Mouse (Mus musculus) C2C12 (cell line): ENCODE data around the gene Mlxipl. TPM values are rescaled to one million over a fixed set of nuclear protein-coding genes. Genes with fewer than 3 reads are reported as not detected.
A peak's percentile ranks its signal among the peaks of the same experiment; 100 is the strongest.

Experiments
- H3K27me3 ChIP-seq: one replicate; pipeline ENCODE4 v1.6.1; 2011; ENCODE audit not compliant: control insufficient read depth, insufficient read depth, insufficient read length
- H3K36me3 ChIP-seq: one replicate; pipeline ENCODE4 v1.6.1; 2011; ENCODE audit not compliant: control insufficient read depth, insufficient read depth
- H3K4me3 ChIP-seq: one replicate; pipeline ENCODE4 v1.5.1; 2011; ENCODE audit warnings: mild to moderate bottlenecking, control low read depth; ENCODE audit not compliant: poor library complexity, insufficient read depth, severe bottlenecking
- H3K79me2 ChIP-seq: one replicate; pipeline ENCODE4 v1.6.1; 2011; ENCODE audit not compliant: control insufficient read depth, insufficient read depth
- H3K79me3 ChIP-seq: one replicate; pipeline ENCODE4 v1.6.1; 2011; ENCODE audit warnings: low read depth, control low read depth
- H3ac ChIP-seq: one replicate; pipeline ENCODE3; 2011; ENCODE audit warnings: low read depth; ENCODE audit not compliant: control insufficient read depth, insufficient read length
- CEBPB ChIP-seq: IDR thresholded peaks from one replicate; pipeline ENCODE4 v1.6.1; 2011; ENCODE audit warnings: low read depth, mild to moderate bottlenecking, control low read depth, moderate library complexity
- CTCF ChIP-seq: IDR thresholded peaks from one replicate; pipeline ENCODE4 v1.5.1; 2011; ENCODE audit not compliant: control insufficient read depth, insufficient read depth, insufficient read length
- FOSL1 ChIP-seq: IDR thresholded peaks from one replicate; pipeline ENCODE4 v1.8.0; 2011; ENCODE audit warnings: mild to moderate bottlenecking, low read length; ENCODE audit not compliant: poor library complexity, insufficient read depth, severe bottlenecking
- MAX ChIP-seq: IDR thresholded peaks from one replicate; pipeline ENCODE4 v1.6.1; 2011; ENCODE audit warnings: mild to moderate bottlenecking, control low read depth
- MYOD1 ChIP-seq: IDR thresholded peaks from one replicate; pipeline ENCODE4 v1.6.1; 2011; ENCODE audit warnings: low read depth; ENCODE audit not compliant: control insufficient read depth, insufficient read length
- MYOG ChIP-seq: IDR thresholded peaks from one replicate; pipeline ENCODE4 v1.6.1; 2011; ENCODE audit not compliant: control insufficient read depth, insufficient read length; ENCODE audit errors: extremely low read depth
- USF1 ChIP-seq: IDR thresholded peaks from one replicate; pipeline ENCODE4 v1.6.1; 2011; ENCODE audit warnings: low read depth, mild to moderate bottlenecking, control low read depth, moderate library complexity
- polyA plus RNA-seq: library from polyadenylated mRNA; unstranded; fragments of >200 nt; fragmentation: generic; extraction: Trizol; gene quantifications from one replicate; pipeline ENCODE4 v1.2.1, GENCODE M21; 2012; ENCODE audit warnings: missing spikeins

Gene Mlxipl
- polyA plus RNA-seq, 1 experiment: not detected

GRCm38 (mm10) chr5:135186231-135186620 is 96.5 kb downstream of the Mlxipl start:
- peaks cover 40% of the 10 kb centered on the region for H3K79me2 ChIP-seq
- peaks cover 29% of the 10 kb centered on the region for H3K36me3 ChIP-seq
- peak overlapping the region; percentile 79 for H3K4me3 ChIP-seq
- no peaks in the 10 kb centered on the region for H3K27me3 ChIP-seq
- TF ChIP-seq CEBPB (no peak), MYOD1 (no peak), FOSL1 (no peak), MAX (no peak), MYOG (no peak), USF1 (no peak), CTCF (no peak)
- peaks cover 36% of the 10 kb centered on the region for H3K79me3 ChIP-seq
- H3ac ChIP-seq: peak overlapping the region; percentile 56

- Histone ChIP-seq H3K4me3 (peak within 1 kb of the TSS; percentile 79), H3K27me3 (no peaks in the 10 kb centered on the region), H3K36me3 (peaks cover 24% of the 10 kb centered on the region), H3K79me2 (peaks cover 46% of the 10 kb centered on the region), H3ac (peak within 1 kb of the TSS; percentile 96), H3K79me3 (peaks cover 41% of the 10 kb centered on the region)
- TF ChIP-seq CEBPB (peak; percentile 80), MYOD1 (no peak), CTCF (no peak), MAX (no peak), FOSL1 (no peak)
These were observed 97.1 kb downstream of the Mlxipl start, which contains the start of gene Baz1b for GRCm38 (mm10) chr5:135186621-135187348. Baz1b (plus strand) TSS chr5:135187264.

GRCm38 (mm10) chr5:135187349-135188213 is 97.9 kb downstream of the Mlxipl start:
- H3K27me3 ChIP-seq: no peaks in the 10 kb centered on the region
- H3K79me3 ChIP-seq: peaks cover 49% of the 10 kb centered on the region
- H3K36me3 ChIP-seq: peaks cover 25% of the 10 kb centered on the region
- peaks cover 54% of the 10 kb centered on the region for H3K79me2 ChIP-seq
- H3K4me3 ChIP-seq: peak overlapping the region; percentile 79
- H3ac ChIP-seq: peak overlapping the region; percentile 96
- TF ChIP-seq MAX (no peak), USF1 (no peak), FOSL1 (no peak), MYOG (no peak), CTCF (no peak), MYOD1 (no peak), CEBPB (no peak)

Other genes with a start within 250 kb of the Mlxipl start
- not detected for gene Tmem270, start 183.2 kb upstream of the Mlxipl start, polyA plus RNA-seq
- not detected for gene Cldn13, start 174.4 kb upstream of the Mlxipl start, polyA plus RNA-seq
- gene Mettl27, start 157.5 kb upstream of the Mlxipl start, polyA plus RNA-seq: 4.3 TPM
- gene Cldn4, start 143.0 kb upstream of the Mlxipl start, polyA plus RNA-seq: 0.04 TPM
- gene Cldn3, start 103.7 kb upstream of the Mlxipl start, polyA plus RNA-seq: not detected
- 26.8 TPM for gene Abhd11, start 80.7 kb upstream of the Mlxipl start, polyA plus RNA-seq
- gene Stx1a, start 66.4 kb upstream of the Mlxipl start, polyA plus RNA-seq: 5.3 TPM
- gene Dnajc30, start 25.7 kb upstream of the Mlxipl start, polyA plus RNA-seq: 16.8 TPM
- gene Bud23, start 24.9 kb upstream of the Mlxipl start, polyA plus RNA-seq: 63.8 TPM
- gene Vps37d, start 11.6 kb upstream of the Mlxipl start, polyA plus RNA-seq: 3.5 TPM
- gene Tbl2, start 59.8 kb downstream of the Mlxipl start, polyA plus RNA-seq: 17.0 TPM
- gene Bcl7b, start 78.4 kb downstream of the Mlxipl start, polyA plus RNA-seq: 50.3 TPM
- 39.9 TPM for gene Baz1b, start 97.4 kb downstream of the Mlxipl start, polyA plus RNA-seq
- gene Fzd9, start 161.3 kb downstream of the Mlxipl start, polyA plus RNA-seq: 0.89 TPM